Mouse (Mus musculus): ENCODE data around the gene Abcb9. TPM values are rescaled to one million over a fixed set of nuclear protein-coding genes. Genes with fewer than 3 reads are reported as not detected.

Gene Abcb9
- 1.5 and 1.9 TPM in 2 replicates for polyA plus RNA-seq (2012; ENCODE audit: insufficient read depth, insufficient read length, missing spikeins)

GRCm38 (mm10) chr5:124095596-124096232 is at the start of gene Abcb9:
Gene Abcb9 (minus strand): TSS chr5:124095798.
- Histone ChIP-seq H3K4me3 (ENCODE audit: insufficient read depth, low read length) (peak within 1 kb of the TSS; percentile 59), H3K27ac (ENCODE audit: insufficient read depth, low read depth, low read length) (no peak within 1 kb of the TSS), H3K4me1 (ENCODE audit: control insufficient read depth, insufficient read depth, low read length) (peaks cover 4% of the 10 kb centered on the region)
- TF ChIP-seq CTCF (IDR thresholded peaks at IDR 0.05; ENCODE audit: low read depth, low read length): no peak
- no peak for TF ChIP-seq POLR2A (IDR thresholded peaks at IDR 0.05; ENCODE audit: borderline replicate concordance, low read depth, low read length)

DNA sequence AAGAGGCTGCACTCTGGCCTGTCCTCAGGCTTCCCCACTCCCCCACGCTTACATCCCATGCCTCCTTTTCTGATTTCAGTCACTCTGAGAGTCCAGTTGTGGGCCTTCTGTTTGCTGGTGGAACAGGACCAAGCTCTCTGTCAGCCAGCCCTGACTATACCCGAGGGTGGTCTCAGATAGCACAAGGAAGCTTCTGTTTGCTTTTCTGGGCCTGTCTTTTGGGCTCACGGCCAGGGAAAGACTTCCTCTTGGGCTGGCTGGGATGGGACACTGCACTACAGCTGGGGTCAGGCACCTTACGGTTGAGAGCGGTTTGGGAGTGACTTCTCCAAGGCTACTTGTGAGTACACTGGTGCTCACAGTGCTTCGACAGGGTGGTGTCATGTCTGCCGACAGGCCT is 42.5 kb upstream of the Abcb9 start:
- TF ChIP-seq CTCF (IDR thresholded peaks at IDR 0.05; ENCODE audit: low read depth, low read length) (no peak), POLR2A (IDR thresholded peaks at IDR 0.05; ENCODE audit: borderline replicate concordance, low read depth, low read length) (no peak)
- Histone ChIP-seq H3K27ac (ENCODE audit: insufficient read depth, low read depth, low read length) (no peak overlapping the region), H3K4me1 (ENCODE audit: control insufficient read depth, insufficient read depth, low read length) (no peaks in the 10 kb centered on the region), H3K4me3 (ENCODE audit: insufficient read depth, low read length) (no peak overlapping the region)

GRCm38 (mm10) chr5:124134261-124134660 is 38.7 kb upstream of the Abcb9 start:
- Histone ChIP-seq H3K4me3 (ENCODE audit: insufficient read depth, low read length) (no peak overlapping the region), H3K27ac (ENCODE audit: insufficient read depth, low read depth, low read length) (no peak overlapping the region), H3K4me1 (ENCODE audit: control insufficient read depth, insufficient read depth, low read length) (no peaks in the 10 kb centered on the region)
- TF ChIP-seq POLR2A (IDR thresholded peaks at IDR 0.05; ENCODE audit: borderline replicate concordance, low read depth, low read length): no peak
- no peak for TF ChIP-seq CTCF (IDR thresholded peaks at IDR 0.05; ENCODE audit: low read depth, low read length)

DNA sequence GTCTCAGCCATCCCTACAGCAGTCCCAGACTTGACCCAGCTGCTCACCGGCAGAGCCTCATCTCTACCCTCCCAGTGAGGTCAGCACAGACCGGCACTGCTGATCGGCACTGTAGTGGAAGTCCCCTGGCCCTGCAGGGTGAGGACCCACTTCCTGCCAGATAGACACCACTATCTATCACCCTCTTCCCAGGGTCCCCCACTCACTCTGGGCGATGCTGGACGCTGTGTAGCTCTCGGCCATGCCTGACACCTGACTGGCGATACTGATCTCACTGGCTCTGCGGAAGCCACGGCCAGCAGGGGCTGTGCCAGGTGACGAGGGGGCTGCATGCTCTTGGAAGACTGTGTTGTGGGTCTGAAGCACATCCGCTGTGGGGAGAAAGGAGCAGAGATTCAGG is 29.5 kb upstream of the Abcb9 start:
- TF ChIP-seq CTCF (IDR thresholded peaks at IDR 0.05; ENCODE audit: low read depth, low read length) (no peak), POLR2A (IDR thresholded peaks at IDR 0.05; ENCODE audit: borderline replicate concordance, low read depth, low read length) (no peak)
- Histone ChIP-seq H3K4me3 (ENCODE audit: insufficient read depth, low read length) (no peak overlapping the region), H3K4me1 (ENCODE audit: control insufficient read depth, insufficient read depth, low read length) (no peaks in the 10 kb centered on the region), H3K27ac (ENCODE audit: insufficient read depth, low read depth, low read length) (no peak overlapping the region)

- no peak overlapping the region for H3K27ac ChIP-seq (ENCODE audit: insufficient read depth, low read depth, low read length)
- TF ChIP-seq POLR2A (IDR thresholded peaks at IDR 0.05; ENCODE audit: borderline replicate concordance, low read depth, low read length) (no peak), CTCF (IDR thresholded peaks at IDR 0.05; ENCODE audit: low read depth, low read length) (no peak)
- peaks cover 7% of the 10 kb centered on the region; the same call in 1 of the 2 replicates for H3K4me1 ChIP-seq (ENCODE audit: control insufficient read depth, insufficient read depth, low read length)
- no peak overlapping the region for H3K4me3 ChIP-seq (ENCODE audit: insufficient read depth, low read length)
These were observed 26.8 kb upstream of the Abcb9 start for GRCm38 (mm10) chr5:124122357-124122756.

DNA sequence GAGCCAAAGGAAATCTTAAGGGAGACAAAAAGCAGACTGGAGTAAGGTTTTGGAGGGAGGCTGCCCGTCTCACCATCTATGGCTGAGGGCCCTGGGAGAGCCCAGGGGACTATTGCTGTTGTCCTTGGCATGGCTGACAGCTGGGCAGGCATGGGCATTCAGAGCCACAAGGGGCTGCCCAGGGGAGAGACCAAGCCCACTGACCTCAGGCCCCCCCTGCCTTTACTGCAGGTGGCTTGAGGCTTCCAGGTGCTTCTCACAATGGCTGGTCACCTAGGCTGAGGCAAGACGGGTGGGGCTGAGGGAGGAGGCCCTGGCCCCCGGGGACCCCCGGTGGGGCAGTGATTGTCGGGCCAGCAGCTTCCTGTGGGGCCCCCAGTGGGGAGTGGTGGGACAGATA is 23.6 kb upstream of the Abcb9 start:
- no peak for TF ChIP-seq CTCF (IDR thresholded peaks at IDR 0.05; ENCODE audit: low read depth, low read length)
- no peak for TF ChIP-seq POLR2A (IDR thresholded peaks at IDR 0.05; ENCODE audit: borderline replicate concordance, low read depth, low read length)
- no peak overlapping the region for H3K27ac ChIP-seq (ENCODE audit: insufficient read depth, low read depth, low read length)
- H3K4me3 ChIP-seq (ENCODE audit: insufficient read depth, low read length): no peak overlapping the region
- peaks cover 13% of the 10 kb centered on the region; the same call in 1 of the 2 replicates for H3K4me1 ChIP-seq (ENCODE audit: control insufficient read depth, insufficient read depth, low read length)

DNA sequence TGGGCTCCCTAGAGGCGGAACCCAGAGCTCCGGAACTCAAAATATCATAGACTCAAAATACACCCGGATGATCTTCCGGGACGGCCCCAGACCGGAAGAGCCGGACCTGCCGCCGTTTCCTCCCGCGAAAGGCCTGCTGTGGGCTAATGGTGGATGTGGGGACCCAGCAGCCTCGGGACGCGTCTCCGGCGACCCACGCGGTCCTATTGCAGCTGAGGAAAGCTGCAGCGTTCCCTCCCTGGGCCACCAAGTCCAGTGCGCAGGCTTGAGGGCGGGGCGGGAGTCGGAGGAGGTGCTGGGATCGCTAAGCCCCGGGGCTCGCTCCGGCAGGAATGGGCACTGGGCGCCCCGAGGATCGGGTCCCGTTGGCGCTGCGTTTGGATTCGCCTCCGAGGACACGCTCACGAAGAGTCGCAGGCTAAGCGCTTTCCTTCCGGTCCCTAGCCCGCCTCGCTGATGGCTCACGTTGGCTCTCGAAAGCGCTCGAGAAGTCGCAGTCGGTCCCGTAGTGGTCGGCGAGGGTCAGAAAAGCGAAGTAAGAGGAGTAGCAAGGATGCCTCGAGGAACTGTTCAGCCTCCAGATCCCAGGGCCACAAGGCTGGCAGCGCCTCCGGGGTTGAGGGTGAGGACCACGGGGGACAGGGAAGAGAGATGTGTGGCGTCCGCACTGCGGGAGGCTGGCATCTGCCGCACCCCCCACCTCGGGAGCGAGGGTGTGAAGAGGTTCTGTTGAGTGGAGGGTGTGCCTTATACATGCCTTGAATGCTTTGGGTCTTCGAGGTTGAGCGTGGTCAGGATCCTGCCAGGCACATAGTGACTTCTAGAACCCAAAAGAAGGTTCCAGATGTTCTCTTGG is 20.6 kb upstream of the Abcb9 start, which contains the start of gene Arl6ip4:
Gene Arl6ip4, plus strand, starts transcription at position 100 of the 856 bp plus-strand sequence.
- Histone ChIP-seq H3K4me1 (ENCODE audit: control insufficient read depth, insufficient read depth, low read length) (peaks cover 13% of the 10 kb centered on the region; the same call in 1 of the 2 replicates), H3K4me3 (ENCODE audit: insufficient read depth, low read length) (peak within 1 kb of the TSS; percentile 98), H3K27ac (ENCODE audit: insufficient read depth, low read depth, low read length) (peak within 1 kb of the TSS; percentile 85)
- TF ChIP-seq POLR2A (IDR thresholded peaks at IDR 0.05; ENCODE audit: borderline replicate concordance, low read depth, low read length): no peak
- TF ChIP-seq CTCF (IDR thresholded peaks at IDR 0.05; ENCODE audit: low read depth, low read length): no peak

- H3K4me1 ChIP-seq (ENCODE audit: control insufficient read depth, insufficient read depth, low read length): peaks cover 13% of the 10 kb centered on the region; the same call in 1 of the 2 replicates
- TF ChIP-seq POLR2A (IDR thresholded peaks at IDR 0.05; ENCODE audit: borderline replicate concordance, low read depth, low read length) (no peak), CTCF (IDR thresholded peaks at IDR 0.05; ENCODE audit: low read depth, low read length) (no peak)
- H3K27ac ChIP-seq (ENCODE audit: insufficient read depth, low read depth, low read length): no peak overlapping the region
- H3K4me3 ChIP-seq (ENCODE audit: insufficient read depth, low read length): peak overlapping the region; percentile 98
These were observed 19.9 kb upstream of the Abcb9 start for GRCm38 (mm10) chr5:124115531-124115930.

DNA sequence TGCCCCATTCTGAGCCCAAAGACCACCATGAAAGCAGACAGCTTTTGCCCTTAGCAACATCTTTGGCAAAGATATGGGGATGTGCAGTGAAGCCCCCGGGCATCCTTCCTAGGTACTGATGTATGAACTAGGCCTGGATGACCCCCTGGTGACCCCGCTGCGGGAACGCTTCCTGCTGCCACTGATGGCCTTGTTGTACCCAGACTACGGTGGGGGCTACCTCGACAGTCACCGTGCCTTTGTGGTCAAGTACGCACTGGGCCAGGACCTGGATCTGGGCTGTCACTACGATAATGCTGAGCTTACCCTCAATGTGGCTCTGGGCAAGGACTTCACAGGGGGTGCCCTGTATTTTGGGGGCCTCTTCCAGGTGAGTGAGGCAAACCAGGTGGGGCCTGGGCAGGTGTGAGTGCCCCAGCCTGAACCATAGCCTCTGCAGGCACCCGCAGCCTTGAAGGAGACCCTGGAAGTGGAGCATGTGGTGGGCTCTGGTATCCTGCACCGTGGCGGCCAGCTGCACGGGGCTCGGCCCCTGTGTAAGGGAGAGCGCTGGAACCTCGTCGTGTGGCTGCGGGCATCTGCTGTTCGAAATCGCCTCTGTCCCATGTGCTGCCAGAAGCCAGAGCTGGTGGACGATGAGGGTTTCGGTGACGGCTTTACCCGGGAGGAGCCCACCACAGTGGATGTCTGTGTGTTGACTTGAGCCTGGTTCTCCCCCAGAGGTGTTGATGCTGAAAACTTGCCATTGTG is 18.9 kb upstream of the Abcb9 start:
- Histone ChIP-seq H3K4me1 (ENCODE audit: control insufficient read depth, insufficient read depth, low read length) (peaks cover 13% of the 10 kb centered on the region; the same call in 1 of the 2 replicates), H3K27ac (ENCODE audit: insufficient read depth, low read depth, low read length) (no peak overlapping the region), H3K4me3 (ENCODE audit: insufficient read depth, low read length) (no peak overlapping the region)
- TF ChIP-seq CTCF (IDR thresholded peaks at IDR 0.05; ENCODE audit: low read depth, low read length): no peak
- TF ChIP-seq POLR2A (IDR thresholded peaks at IDR 0.05; ENCODE audit: borderline replicate concordance, low read depth, low read length): no peak

All from bone marrow macrophage, adult 2 months (primary cell).